Mouse (Mus musculus) testis, postnatal 14 days (tissue): ENCODE data around the gene Pdcl3.
"Not testable (repeated sequence)": the region's sequence is repeated elsewhere in the genome, so short reads cannot be mapped to it uniquely, and the experiment has no call there.

Source experiments
- DNase-seq: peaks from one replicate; pipeline ENCODE4 v3.0.0; 2021; ENCODE audit warnings: low spot score

The Pdcl3 gene

DNA sequence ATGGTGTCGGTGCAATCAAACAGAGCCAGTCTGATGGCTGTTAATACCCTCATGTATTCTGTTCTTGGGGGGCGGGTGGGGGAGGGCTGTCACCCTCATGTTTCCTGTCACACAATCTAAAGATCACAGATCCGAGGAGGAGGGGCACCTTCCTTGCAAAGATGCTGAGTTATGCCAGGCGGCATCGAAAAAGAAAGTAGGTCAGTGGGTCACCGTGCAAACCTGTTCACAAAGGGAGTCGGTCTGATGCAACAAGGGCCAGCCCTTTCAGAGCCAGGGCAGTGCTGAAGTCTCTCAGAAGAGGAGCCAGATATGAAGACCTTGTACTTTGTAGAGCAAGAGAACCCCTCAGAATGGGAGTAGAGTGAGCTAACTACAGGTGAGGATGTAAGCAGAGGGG, 39.7 kb downstream of the Pdcl3 start:
- no peak for DNase-seq

DNA sequence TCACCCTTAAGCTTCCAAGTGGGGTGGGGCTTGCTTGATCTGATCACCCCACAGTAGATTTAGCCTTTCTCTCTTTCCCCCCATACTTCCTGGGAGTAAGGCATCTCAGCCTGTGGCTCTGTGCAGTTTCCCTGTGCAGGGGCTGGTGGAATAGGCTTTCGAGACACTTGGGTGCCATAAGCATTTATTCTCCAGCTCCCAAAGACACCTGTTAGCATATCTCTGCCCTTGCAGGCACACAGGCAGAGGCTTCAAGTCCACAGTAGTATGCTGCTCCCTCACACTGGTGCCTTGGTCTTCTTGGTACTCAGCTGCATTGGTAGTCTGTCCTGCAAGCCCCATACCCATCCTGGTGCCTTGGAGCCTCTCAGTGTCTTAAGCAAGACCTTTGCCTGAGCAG, 40.4 kb downstream of the Pdcl3 start:
- no peak for DNase-seq

DNA sequence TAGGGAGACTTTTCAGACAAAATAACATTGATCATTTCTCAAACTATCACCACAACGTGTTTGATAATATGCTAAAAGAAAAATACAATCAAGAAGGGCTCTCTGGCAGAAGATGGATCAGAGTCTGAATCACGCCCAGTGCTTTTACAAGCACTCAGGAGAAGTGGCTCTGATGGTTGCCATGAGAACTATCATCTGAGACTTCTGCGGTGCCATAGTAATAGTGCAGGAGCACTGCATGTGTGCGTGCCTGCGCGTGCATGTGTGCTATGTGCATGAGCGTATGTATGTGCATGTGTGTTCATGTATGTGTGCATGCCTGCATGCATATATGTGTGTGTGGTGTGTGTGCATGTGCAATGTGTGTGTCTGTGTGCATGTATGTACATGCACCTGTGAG, 43.8 kb downstream of the Pdcl3 start:
- DNase-seq: no peak

DNA sequence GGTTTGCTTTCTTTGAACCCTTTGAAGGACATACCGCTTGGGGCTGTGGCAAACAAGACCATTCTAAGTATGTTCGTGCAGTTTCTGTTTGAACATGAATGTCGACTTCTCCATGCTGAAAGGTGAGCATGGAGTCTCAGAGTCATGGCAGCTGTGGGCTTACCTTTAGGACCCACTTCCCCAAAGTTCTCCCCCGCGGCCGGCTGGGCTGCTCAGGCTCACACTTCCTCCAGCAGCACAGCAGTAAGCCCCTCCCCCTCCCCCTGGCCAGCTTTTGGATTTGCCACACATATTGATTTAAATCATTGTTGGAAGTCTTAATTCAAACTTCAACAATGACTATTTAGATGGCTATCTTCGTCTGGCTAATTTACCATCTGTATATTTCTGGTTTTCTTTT, 44.7 kb downstream of the Pdcl3 start:
- no peak for DNase-seq

GRCm38 (mm10) chr1:39035817-39036216, 50.4 kb downstream of the Pdcl3 start:
- no peak for DNase-seq

DNA sequence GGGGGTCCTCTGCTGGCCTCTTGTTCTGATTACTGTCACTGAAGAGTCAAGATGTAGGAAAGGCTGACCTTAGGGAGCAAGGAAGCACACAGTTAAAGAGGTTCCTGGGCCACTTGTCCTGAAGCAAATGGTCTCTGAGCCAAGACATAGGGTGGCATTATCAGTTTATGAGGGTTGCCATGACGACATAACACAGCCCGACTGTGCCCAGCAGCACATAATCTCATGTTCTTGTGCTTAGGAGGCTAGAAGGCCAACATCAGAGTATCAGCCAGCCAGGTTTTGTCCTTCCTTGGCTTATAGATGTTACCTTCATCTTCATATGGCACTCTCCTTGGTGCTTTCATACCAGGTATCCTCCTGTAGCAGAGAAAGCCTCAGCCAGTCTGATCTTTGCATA, 56.8 kb downstream of the Pdcl3 start:
- no peak for DNase-seq

GRCm38 (mm10) chr1:39044442-39044841, 59.0 kb downstream of the Pdcl3 start:
- not testable (repeated sequence) for DNase-seq

- no peak for DNase-seq
These were observed 61.3 kb downstream of the Pdcl3 start for GRCm38 (mm10) chr1:39046689-39047088.
